Mouse (Mus musculus) lung, adult 2 months (tissue): ENCODE results near the gene Smcp. TPM values are rescaled to one million over a fixed set of nuclear protein-coding genes. Genes with fewer than 3 reads are reported as not detected.

Source experiments
- DNase-seq: peaks from one replicate; pipeline ENCODE4 v3.0.0; 2022
- H3K4me1 ChIP-seq: fragments of 200-500 bp; 2 replicates; pipeline ENCODE4 v1.6.1; 2011; ENCODE audit warnings: low read length; ENCODE audit not compliant: control insufficient read depth, insufficient read depth
- H3K4me3 ChIP-seq: fragments of 200-500 bp; replicated peaks from 2 replicates; pipeline ENCODE3; 2011; ENCODE audit warnings: low read depth, mild to moderate bottlenecking, control low read depth, low read length; ENCODE audit errors: extremely low read depth
- CTCF ChIP-seq: fragments of 200-500 bp; IDR thresholded peaks from 2 replicates; pipeline ENCODE4 v1.5.1; 2011; ENCODE audit warnings: mild to moderate bottlenecking, low read length, control low read depth; ENCODE audit not compliant: insufficient read depth
- POLR2A ChIP-seq: fragments of 200-500 bp; IDR thresholded peaks from 2 replicates; pipeline ENCODE4 v1.6.1; 2011; ENCODE audit warnings: low read depth, mild to moderate bottlenecking, control low read depth, low read length, borderline replicate concordance; ENCODE audit errors: extremely low read depth
- WGBS: fragments of 180-500 bp; shearing (Covaris S2); methylation state at CpG from one replicate; pipeline ENCODE4 v1.1.7; 2018; 5-methylcytosine and 5-hydroxymethylcytosine counted together
- polyA plus RNA-seq: library from polyadenylated mRNA; depleted of rRNA; stranded (reverse); fragments of >200 nt; gene quantifications from 2 replicates; pipeline ENCODE4 v1.2.3, GENCODE M21; 2012; rRNA removed

The Smcp gene
- polyA plus RNA-seq, 1 experiment = not detected

DNA sequence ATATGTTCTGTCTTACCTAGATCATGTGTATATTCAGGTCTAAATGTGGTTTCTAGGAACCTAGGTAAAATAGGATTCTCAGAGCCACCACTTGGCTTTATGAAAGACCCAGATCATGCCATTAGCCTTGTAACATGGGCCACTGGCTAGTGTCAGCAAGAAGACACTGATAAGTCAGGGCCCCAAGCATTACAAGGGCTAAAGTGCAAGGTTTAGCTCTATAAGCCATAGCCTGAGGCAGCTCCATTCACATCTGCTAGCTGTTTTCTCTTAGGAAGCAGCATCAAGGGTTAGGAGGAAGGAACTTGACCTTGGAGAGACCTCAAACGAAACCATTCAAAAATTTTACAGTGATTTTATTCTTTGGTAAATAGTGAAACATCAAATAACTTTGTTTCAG is 3.7 kb downstream of the Smcp start:
- no peak overlapping the region for H3K4me3 ChIP-seq
- no peaks in the 10 kb centered on the region for H3K4me1 ChIP-seq
- 47% methylated on average over 1 of the region's 1 CpGs for WGBS
- TF ChIP-seq POLR2A (no peak), CTCF (no peak)
- no peak for DNase-seq

DNA sequence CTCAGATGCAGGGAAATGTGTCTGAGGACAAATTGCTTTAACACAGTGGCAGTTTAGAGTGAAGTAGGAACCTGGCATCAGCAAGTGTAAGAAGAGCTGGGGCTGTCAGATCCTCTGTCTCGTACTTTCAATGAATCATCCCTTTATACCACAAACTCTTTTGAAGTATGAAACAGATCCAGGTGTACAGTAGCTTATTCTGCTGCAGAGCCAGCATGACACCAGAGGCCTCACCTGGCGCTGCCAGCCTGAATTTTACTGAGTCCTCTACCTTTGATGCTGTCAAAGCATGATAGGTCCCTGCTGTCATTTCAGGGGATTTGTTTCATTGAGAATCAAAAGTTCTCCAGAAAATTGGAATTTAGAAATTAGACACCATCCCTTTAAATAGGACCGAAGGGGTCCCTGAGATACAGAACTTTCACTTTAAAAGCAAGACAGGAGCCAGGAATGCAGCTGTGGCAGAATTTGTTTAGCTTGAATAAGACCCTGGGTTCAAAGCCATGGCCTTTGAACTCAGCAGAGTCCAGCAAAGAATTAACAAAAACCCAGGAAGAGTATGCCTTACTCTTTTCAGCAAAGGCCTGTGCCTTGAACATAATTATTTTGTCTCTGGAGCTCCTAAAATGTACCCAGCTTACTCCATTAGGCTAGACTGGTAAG is 5.5 kb downstream of the Smcp start:
- no peaks in the 10 kb centered on the region for H3K4me1 ChIP-seq
- no peak overlapping the region for H3K4me3 ChIP-seq
- TF ChIP-seq POLR2A = no peak
- no peak for TF ChIP-seq CTCF
- DNase-seq = no peak
- 61% methylated on average over 3 of the region's 3 CpGs for WGBS

DNA sequence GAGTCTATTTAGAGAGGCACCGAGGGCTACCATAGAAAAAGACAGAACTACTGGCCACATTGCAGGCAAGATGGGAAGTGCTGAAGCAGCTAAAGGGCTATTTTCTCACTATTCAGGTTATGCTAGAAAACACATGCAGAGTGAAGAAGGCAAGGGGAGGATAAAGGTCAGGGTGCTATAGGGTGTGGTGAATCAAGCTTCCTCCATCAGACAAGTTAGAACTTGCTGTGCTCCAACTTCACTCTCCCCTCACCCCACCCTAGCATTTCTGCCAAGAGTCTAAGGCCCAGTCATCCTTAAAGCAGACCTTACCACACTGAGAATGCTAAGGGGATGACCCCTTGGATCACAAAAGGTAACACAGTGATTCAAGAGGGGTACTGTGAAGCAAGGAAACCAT is 9.3 kb downstream of the Smcp start:
- Histone ChIP-seq H3K4me3 (no peak overlapping the region), H3K4me1 (no peaks in the 10 kb centered on the region)
- DNase-seq = no peak
- 61% methylated on average over 1 of the region's 1 CpGs for WGBS
- no peak for TF ChIP-seq POLR2A
- TF ChIP-seq CTCF = no peak

DNA sequence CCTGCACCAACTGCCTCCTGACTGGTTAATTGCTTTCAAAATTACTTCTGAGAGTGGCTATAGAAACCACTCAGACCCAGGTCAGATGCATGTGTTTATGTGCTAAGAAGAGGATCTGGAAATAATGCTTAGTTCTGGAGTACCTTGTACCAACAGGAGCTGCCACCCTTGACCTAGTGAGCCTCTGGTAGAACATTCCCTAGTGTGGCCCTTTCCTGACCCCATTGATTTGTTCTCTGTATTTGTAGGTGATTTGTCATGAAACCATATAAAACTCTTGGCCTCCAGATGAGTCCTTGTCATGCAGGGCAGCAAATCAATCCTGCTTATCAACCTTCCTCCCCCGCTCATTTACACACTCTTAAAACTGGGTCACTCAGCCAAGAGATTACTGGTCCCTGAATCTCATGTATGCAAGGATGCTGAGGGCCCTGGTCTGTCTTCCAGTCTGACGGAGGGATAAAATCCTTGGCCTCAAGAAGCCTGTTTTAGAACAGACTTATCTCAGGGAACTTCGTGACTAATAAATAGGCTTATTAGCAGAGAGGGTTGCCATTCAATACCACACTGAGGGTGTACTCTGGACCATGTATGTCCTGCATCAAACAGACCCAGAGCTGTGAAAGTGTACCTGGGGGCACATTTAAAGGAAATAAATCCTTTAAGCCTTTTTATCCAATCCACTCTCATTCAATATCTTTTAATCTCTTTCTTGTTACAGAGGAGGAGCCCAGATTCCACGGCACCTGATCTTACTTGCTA is 10.0 kb downstream of the Smcp start:
- Histone ChIP-seq H3K4me1 (no peaks in the 10 kb centered on the region), H3K4me3 (no peak overlapping the region)
- no peak for TF ChIP-seq POLR2A
- no peak for TF ChIP-seq CTCF
- DNase-seq = no peak
- 59% methylated on average over 4 of the region's 4 CpGs for WGBS

DNA sequence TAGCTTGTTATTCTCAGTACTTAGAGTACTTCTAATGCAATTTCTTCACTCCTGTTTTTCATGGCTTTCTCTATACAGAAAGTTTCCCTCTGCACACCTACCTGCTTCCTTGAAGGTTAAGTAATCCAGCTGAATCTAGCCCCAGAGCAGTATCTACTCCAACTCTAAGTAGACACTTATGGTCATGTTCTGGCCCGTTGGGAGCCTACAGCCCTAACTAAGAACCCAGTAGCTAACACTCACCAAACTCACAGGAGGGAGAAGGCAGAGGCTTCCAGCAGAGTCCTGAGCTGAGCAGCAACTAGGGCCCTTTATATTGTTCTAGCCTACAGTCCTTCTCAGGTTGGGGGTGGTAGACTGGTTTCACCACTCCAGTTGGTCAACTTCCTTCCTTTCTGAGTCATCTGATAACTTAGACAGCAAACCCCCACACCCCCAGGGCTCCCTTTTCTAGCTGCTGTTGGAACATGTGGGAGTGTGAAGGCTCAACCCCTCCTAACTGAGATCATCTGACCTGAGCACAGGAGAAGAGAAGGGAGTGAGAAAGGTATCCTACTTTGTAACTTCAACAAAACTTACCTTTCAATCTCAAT is 15.3 kb downstream of the Smcp start, which contains the start of gene Ivl:
TSS of gene Ivl (minus strand) at position 287 of the 593 bp plus-strand sequence.
- Histone ChIP-seq H3K4me1 (no peaks in the 10 kb centered on the region), H3K4me3 (no peak within 1 kb of the TSS)
- no peak for DNase-seq
- WGBS = 54% methylated on average over 1 of the region's 1 CpGs
- TF ChIP-seq POLR2A = no peak
- TF ChIP-seq CTCF = no peak

DNA sequence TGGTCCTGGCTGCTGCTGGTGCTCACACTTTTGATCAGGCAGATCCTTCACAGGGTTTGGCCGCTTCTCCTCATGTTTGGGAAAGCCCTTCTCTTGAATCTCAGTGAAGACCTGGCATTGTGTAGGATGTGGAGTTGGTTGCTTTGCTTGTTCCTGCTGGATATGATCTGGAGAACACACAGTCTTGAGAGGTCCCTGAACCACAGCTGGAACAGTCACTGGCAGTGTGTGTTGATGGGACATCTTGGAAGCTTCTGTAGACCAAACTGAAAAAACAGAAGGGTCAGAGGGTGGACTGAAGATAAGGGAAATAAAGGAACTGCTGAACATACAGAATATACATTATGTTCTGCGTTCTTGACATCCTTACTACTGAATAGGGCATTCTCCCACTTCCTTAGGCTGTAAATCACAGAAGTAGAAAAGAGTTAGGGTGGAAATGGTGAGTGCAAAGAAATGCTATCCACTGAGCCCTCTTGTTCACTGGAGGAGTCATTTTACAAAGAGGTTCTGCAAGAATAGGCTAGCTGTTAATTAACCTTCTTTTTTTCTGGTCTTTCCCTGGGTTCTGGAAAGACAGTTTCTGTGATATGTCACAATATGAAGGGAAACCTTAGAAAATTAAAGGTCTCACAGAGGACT is 16.2 kb downstream of the Smcp start:
- Histone ChIP-seq H3K4me3 (no peak overlapping the region), H3K4me1 (no peaks in the 10 kb centered on the region)
- TF ChIP-seq POLR2A (no peak), CTCF (no peak)
- DNase-seq = no peak
- 45% methylated on average over 2 of the region's 2 CpGs for WGBS

DNA sequence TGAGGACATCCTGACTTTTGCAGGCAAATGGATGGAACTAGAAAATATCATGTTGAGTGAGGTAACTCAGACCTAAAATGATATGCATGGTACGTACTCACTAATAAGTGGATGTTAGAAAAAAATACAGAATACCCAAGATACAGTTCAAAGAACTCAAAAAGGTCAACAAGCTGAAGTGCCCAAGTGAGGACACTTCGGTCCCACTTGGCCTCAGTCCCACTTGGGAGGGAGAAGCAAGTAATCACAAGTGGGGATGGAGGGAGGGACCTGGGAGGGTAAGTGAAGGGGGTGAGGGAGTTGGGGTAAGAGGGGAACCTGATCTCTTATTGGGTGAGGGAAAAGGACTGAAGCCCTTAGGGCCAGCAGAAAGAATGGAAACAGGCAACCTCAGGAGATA is 20.0 kb downstream of the Smcp start:
- Histone ChIP-seq H3K4me3 (no peak overlapping the region), H3K4me1 (no peaks in the 10 kb centered on the region)
- WGBS = 74% methylated on average over 2 of the region's 2 CpGs
- TF ChIP-seq POLR2A = no peak
- TF ChIP-seq CTCF = no peak
- DNase-seq = peak; percentile 33

DNA sequence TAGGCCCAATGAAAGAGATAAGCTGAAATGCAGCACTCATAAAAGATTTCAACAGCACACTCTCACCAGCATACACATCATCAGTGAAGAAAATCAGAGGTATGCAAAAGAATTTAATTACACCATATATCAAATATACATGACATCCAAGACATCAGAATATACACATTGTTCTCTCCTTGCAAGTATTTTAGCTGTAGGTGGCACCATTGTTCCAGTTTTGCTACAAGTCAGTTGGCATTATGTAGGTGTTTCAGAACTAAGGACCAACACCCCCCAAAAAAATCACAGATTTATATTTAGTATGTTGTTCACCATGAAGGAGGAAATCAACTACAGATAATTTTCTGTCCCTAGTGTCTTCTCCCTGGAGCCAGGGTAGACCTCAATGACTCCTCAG is 23.4 kb downstream of the Smcp start:
- Histone ChIP-seq H3K4me1 (no peaks in the 10 kb centered on the region), H3K4me3 (no peak overlapping the region)
- TF ChIP-seq CTCF = no peak; the same call in 1 of the 2 replicates
- TF ChIP-seq POLR2A = no peak
- no peak for DNase-seq

DNA sequence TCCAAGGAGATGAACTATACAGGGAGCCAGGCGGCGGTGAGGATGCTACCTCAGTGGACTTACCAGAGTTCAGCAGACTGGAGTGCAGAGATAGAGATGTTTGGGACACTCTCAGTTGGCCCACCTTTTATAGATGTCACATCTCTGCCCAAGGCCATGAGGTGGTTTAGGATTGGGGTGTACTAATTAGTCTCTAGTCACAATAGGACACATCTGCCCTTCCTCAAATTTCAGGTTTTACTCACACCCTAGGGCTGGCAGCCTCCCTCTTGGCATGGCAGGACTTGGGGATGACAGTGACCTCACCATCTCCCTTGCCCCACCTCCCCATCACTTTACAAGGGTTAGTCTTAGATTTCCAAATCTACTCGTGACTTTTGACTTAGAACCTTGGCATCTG is 54.4 kb downstream of the Smcp start, which contains the start of gene 2310046K23Rik:
TSS of gene 2310046K23Rik (minus strand) at position 101 of the 400 bp plus-strand sequence.
- Histone ChIP-seq H3K4me3 (no peak within 1 kb of the TSS), H3K4me1 (no peaks in the 10 kb centered on the region)
- no peak for DNase-seq
- TF ChIP-seq POLR2A = no peak
- no peak for TF ChIP-seq CTCF
- 85% methylated on average over 3 of the region's 3 CpGs for WGBS

Other genes starting within 250 kb of the Smcp start
- 0.20 TPM in 1 of 2 replicates, not detected in the other for gene Sprr2d, start 249.9 kb downstream of the Smcp start, polyA plus RNA-seq
- not detected in 2 replicates for gene Sprr2e, start 236.9 kb downstream of the Smcp start, polyA plus RNA-seq
- gene Sprr2f, start 223.8 kb downstream of the Smcp start, polyA plus RNA-seq = not detected in 2 replicates
- gene Sprr2h, start 203.3 kb downstream of the Smcp start, polyA plus RNA-seq = 0.46 TPM in 1 of 2 replicates, not detected in the other
- 1.1 TPM in 1 of 2 replicates, not detected in the other for gene Sprr2i, start 181.0 kb downstream of the Smcp start, polyA plus RNA-seq
- 6.1 TPM in 1 of 2 replicates, not detected in the other for gene Sprr2j-ps, start 170.9 kb downstream of the Smcp start, polyA plus RNA-seq
- gene Gm9774, start 159.6 kb downstream of the Smcp start, polyA plus RNA-seq = 5.0 and 6.3 TPM in 2 replicates
- 1.1 TPM in 1 of 2 replicates, not detected in the other for gene Sprr2k, start 156.4 kb downstream of the Smcp start, polyA plus RNA-seq
- 48.2 TPM in 1 of 2 replicates, not detected in the other for gene Sprr1b, start 150.2 kb downstream of the Smcp start, polyA plus RNA-seq
- 0.12 and 568 TPM in 2 replicates for gene Sprr3, start 130.3 kb downstream of the Smcp start, polyA plus RNA-seq
- 5.1 and 220 TPM in 2 replicates for gene Sprr1a, start 103.1 kb downstream of the Smcp start, polyA plus RNA-seq
- not detected in 2 replicates for gene Sprr4, start 88.5 kb downstream of the Smcp start, polyA plus RNA-seq
- gene 2310046K23Rik, start 54.5 kb downstream of the Smcp start, polyA plus RNA-seq = 2.3 TPM in 1 of 2 replicates, not detected in the other
- 0.16 and 0.24 TPM in 2 replicates for gene Ivl, start 15.3 kb downstream of the Smcp start, polyA plus RNA-seq
- gene 2210017I01Rik, start 18.5 kb upstream of the Smcp start, polyA plus RNA-seq = 1.3 TPM in 1 of 2 replicates, not detected in the other
- gene Lce6a, start 32.7 kb upstream of the Smcp start, polyA plus RNA-seq = not detected in 2 replicates
- gene Lce1a1, start 59.3 kb upstream of the Smcp start, polyA plus RNA-seq = 47.3 TPM in 1 of 2 replicates, not detected in the other
- 67.0 TPM in 1 of 2 replicates, not detected in the other for gene Lce1b, start 67.9 kb upstream of the Smcp start, polyA plus RNA-seq
- gene Lce1a2, start 81.3 kb upstream of the Smcp start, polyA plus RNA-seq = 74.9 TPM in 1 of 2 replicates, not detected in the other
- 0.18 and 55.3 TPM in 2 replicates for gene Lce1c, start 90.2 kb upstream of the Smcp start, polyA plus RNA-seq
- 77.1 TPM in 1 of 2 replicates, not detected in the other for gene Lce1d, start 98.2 kb upstream of the Smcp start, polyA plus RNA-seq
- 25.3 TPM in 1 of 2 replicates, not detected in the other for gene Lce1e, start 120.1 kb upstream of the Smcp start, polyA plus RNA-seq
- 38.2 TPM in 1 of 2 replicates, not detected in the other for gene Lce1f, start 131.4 kb upstream of the Smcp start, polyA plus RNA-seq
- gene Gm38119, start 150.1 kb upstream of the Smcp start, polyA plus RNA-seq = 0.34 TPM in 1 of 2 replicates, not detected in the other
- gene Lce1g, start 163.3 kb upstream of the Smcp start, polyA plus RNA-seq = 23.0 TPM in 1 of 2 replicates, not detected in the other
- gene Lce1h, start 176.1 kb upstream of the Smcp start, polyA plus RNA-seq = 17.7 TPM in 1 of 2 replicates, not detected in the other
- 20.2 TPM in 1 of 2 replicates, not detected in the other for gene Lce1i, start 189.9 kb upstream of the Smcp start, polyA plus RNA-seq
- gene Lce1j, start 201.5 kb upstream of the Smcp start, polyA plus RNA-seq = 17.7 TPM in 1 of 2 replicates, not detected in the other
- gene Lce1k, start 218.9 kb upstream of the Smcp start, polyA plus RNA-seq = 22.2 TPM in 1 of 2 replicates, not detected in the other
- gene Kprp, start 238.2 kb upstream of the Smcp start, polyA plus RNA-seq = 22.9 TPM in 1 of 2 replicates, not detected in the other